Mouse (Mus musculus) adrenal gland, postnatal 36 days (tissue): Measurements from ENCODE around the gene Fndc4. TPM values are rescaled to one million over a fixed set of nuclear protein-coding genes. Genes with fewer than 3 reads are reported as not detected.

Experiments used
- DNase-seq, 2 experiments: peaks; one replicate each; pipeline ENCODE4 v3.0.0; 2021; ENCODE audit warnings: mixed read lengths in 1 of 2
- total RNA-seq, 2 experiments: library from RNA; stranded (reverse); gene quantifications; 2 replicates each; pipeline ENCODE4 v1.2.3; 2021

Fndc4 gene
- total RNA-seq, 2 experiments from 2014 or later: 7.5 to 13.8 TPM

DNA sequence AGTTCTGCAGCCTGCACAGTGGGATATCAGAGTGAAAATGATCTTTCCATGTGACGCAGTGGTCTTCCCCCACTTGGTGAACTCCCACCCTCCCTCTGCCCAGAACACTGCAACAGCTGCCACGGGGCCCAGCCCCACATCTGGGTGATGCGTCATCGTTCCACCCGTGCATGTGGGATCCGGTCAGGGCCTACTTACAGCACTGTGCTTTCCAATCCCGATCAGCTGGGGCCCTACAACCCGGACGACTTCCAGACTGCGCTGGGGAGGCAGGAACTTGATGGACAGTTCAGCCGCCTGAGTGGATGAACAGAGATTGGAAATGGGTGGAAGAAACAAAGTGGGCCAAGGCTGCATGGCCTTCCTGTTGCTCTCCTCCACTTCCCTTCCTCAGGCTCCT lies 38.3 kb downstream of the Fndc4 start:
- no peak for DNase-seq

- DNase-seq: no peak
Measured at GRCm38 (mm10) chr5:31255971-31256370, 39.9 kb downstream of the Fndc4 start.

DNA sequence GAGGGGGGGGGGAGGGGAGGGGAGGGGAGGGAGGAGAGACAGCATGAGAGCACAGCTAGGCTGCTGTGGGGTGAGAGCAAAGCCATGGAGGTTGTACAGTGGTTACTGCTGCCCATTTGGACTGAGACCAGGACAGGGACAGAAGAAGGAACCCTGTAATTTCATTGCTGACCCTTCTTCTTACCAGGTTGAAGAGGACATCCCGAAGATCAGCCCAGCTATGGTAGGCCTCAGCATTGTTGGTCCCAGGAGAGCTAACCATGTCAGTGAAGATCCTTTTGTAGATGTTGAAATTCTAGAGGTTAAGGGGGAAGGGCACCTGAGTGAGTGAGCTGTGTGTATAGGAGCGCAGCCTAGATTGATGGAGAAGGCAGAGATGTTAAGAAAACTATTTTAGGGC lies 40.5 kb downstream of the Fndc4 start:
- no peak for DNase-seq

DNA sequence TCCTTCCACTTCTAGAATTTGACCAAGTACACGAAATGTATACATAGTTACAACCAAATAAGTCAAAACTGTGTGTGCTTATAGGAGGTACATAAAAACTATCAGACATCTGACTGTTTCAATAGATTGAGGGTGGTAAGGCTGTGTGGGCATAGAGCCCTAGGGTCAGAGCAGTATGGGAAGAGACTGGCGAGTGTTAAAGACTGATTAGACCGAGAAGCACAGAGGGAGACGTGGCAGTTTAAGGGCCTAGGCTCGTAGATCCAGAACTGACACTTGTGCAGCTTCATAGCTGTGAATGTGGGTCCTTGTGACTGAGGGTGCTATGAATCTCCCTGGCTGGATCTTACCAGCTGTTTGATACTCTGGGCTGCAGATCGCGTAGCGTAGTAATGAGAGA lies 41.0 kb downstream of the Fndc4 start:
- no peak for DNase-seq

DNA sequence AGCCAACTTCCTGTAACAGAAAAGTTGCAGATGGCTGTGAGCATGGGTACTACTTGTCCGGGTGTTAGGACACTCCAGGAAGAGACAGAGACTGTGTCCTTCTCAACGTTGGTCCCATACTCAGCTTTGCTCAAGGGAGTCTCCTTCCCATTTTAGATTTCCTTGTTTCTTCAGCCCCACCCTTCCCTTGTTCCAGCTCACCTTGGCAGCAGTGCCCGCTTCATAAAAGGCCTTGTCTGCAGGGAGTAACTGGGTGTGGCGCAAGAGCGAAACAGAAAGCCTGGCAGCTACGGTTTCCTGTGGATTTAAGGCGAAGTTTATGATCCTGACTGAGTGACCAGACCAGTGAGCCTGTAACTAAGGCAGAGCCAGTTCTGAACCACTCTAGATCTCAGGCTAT lies 41.4 kb downstream of the Fndc4 start:
- DNase-seq: peak; percentile 49 to 60

- DNase-seq: no peak
Measured at GRCm38 (mm10) chr5:31253806-31254205, 42.1 kb downstream of the Fndc4 start.

DNA sequence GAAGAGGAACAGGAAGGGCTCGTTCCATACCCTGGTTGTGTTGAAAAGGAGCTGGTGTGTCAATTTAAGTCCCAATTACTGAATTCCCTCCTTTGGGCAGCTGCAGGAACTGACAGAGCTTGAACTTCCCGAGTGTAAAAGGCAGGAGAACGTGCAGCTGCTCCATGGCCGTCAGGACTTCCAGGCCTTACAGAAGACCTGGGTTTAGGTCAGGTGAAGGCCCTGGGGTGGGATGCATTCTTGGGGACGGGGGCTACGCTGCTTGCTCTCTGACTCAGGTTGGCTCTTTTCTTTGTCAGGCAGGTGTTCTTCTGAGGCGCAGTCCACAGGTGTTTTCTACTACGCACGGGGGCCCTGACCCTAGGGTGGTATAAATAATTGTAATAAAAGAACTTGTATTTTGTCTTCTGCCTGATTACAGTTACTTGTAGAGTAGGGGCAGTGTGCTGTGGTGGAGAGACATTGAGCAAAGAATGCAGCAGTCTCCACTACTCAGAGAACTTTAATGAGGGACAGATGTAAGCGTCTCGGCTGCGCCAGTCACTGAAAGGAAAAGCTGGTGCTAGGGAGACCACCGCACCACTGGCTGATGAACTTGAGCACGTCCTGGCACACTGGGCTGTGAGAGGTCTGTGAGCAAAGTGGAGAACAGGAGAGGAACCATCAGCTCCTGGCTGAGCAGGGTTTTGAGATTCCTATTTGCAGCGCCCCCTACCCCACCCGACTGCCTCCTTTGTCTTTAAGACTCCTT lies 42.9 kb downstream of the Fndc4 start:
- no peak for DNase-seq

- DNase-seq: no peak
Measured at GRCm38 (mm10) chr5:31252151-31252550, 43.7 kb downstream of the Fndc4 start.

GRCm38 (mm10) chr5:31251541-31252101 lies 44.3 kb downstream of the Fndc4 start, which contains the start of gene Krtcap3:
TSS of gene Krtcap3 (plus strand) at chr5:31251691.
- peak in 1 of 2 experiments; percentile 30 for DNase-seq

DNA sequence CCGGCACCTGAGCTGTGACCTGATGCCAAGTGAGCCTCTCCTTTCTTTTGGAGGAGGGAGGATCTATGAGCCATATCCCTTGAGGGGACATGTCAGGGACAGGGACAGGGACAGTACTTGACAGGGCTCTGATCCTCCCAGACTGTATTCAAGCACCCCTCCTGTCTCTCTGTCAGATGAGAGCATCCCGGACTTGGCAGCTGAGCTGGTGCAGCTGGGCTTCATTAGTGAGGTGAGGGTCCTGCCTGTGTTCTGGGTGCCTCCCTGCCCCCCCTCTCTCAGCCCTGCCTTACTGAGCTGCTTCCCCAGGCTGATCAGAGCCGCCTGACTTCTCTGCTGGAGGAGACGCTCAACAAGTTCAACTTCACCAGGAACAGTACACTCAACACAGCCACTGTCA lies 45.2 kb downstream of the Fndc4 start:
- no peak for DNase-seq

Other genes starting within 250 kb of the Fndc4 start
- 100 to 1,000 TPM; 106 to 128 TPM for gene Atraid, start 247.8 kb downstream of the Fndc4 start, total RNA-seq
- 10 to 100 TPM; 26.6 to 30.3 TPM for gene Slc5a6, start 247.2 kb downstream of the Fndc4 start, total RNA-seq
- gene Cad, start 241.3 kb downstream of the Fndc4 start, total RNA-seq: 10 to 100 TPM; 22.9 to 29.7 TPM
- not detected for gene Dnajc5g, start 189.8 kb downstream of the Fndc4 start, total RNA-seq
- gene Slc30a3, start 187.8 kb downstream of the Fndc4 start, total RNA-seq: not detected
- gene Trim54, start 179.4 kb downstream of the Fndc4 start, total RNA-seq: under 1 TPM in 1 of 2 experiments, not detected in 1; 0.20 TPM
- not detected for gene Ucn, start 157.3 kb downstream of the Fndc4 start, total RNA-seq
- gene Mpv17, start 141.8 kb downstream of the Fndc4 start, total RNA-seq: 10 to 100 TPM; 57.5 to 62.1 TPM
- under 1 TPM; 0.60 to 0.79 TPM for gene Gm29609, start 116.2 kb downstream of the Fndc4 start, total RNA-seq
- 10 to 100 TPM; 53.8 to 64.0 TPM for gene Gtf3c2, start 115.9 kb downstream of the Fndc4 start, total RNA-seq
- gene Snx17, start 102.9 kb downstream of the Fndc4 start, total RNA-seq: 100 to 1,000 TPM; 106 to 110 TPM
- gene Eif2b4, start 102.7 kb downstream of the Fndc4 start, total RNA-seq: 10 to 100 TPM; 43.2 to 60.5 TPM
- 10 to 100 TPM; 28.1 to 34.1 TPM for gene Zfp513, start 93.8 kb downstream of the Fndc4 start, total RNA-seq
- gene Ppm1g, start 75.4 kb downstream of the Fndc4 start, total RNA-seq: 100 to 1,000 TPM; 105 to 129 TPM
- 10 to 100 TPM; 80.6 to 95.8 TPM for gene Nrbp1, start 55.2 kb downstream of the Fndc4 start, total RNA-seq
- not detected for gene Gm9970, start 54.8 kb downstream of the Fndc4 start, total RNA-seq
- 1 to 10 TPM; 3.7 to 4.1 TPM for gene Krtcap3, start 44.4 kb downstream of the Fndc4 start, total RNA-seq
- gene Ift172, start 5.0 kb downstream of the Fndc4 start, total RNA-seq: 10 to 100 TPM; 30.4 to 39.0 TPM
- under 1 TPM in 1 of 2 experiments, not detected in 1; 0.43 TPM for gene Gckr, start 1.4 kb upstream of the Fndc4 start, total RNA-seq
- 10 to 100 TPM; 20.0 to 20.6 TPM for gene Zfp512, start 156.4 kb upstream of the Fndc4 start, total RNA-seq
- not detected for gene 4930548H24Rik, start 189.7 kb upstream of the Fndc4 start, total RNA-seq
- gene Gpn1, start 198.7 kb upstream of the Fndc4 start, total RNA-seq: 10 to 100 TPM; 30.0 to 31.6 TPM
- 10 to 100 TPM; 30.6 to 31.8 TPM for gene Slc4a1ap, start 230.9 kb upstream of the Fndc4 start, total RNA-seq
- 10 to 100 TPM; 19.1 to 19.8 TPM for gene Supt7l, start 231.7 kb upstream of the Fndc4 start, total RNA-seq